Mouse (Mus musculus) megakaryocyte, embryonic 14.5 days (primary cell): ENCODE measurements around the gene Oaz3. TPM values are rescaled to one million over a fixed set of nuclear protein-coding genes. Genes with fewer than 3 reads are reported as not detected.

Experiments used
- H3K27me3 ChIP-seq: replicated peaks from 2 replicates; pipeline ENCODE3; 2012; ENCODE audit warnings: inconsistent platforms
- H3K36me3 ChIP-seq: replicated peaks from 2 replicates; pipeline ENCODE3; 2012; ENCODE audit warnings: low read length, inconsistent platforms, mixed read lengths
- H3K4me1 ChIP-seq: 2 replicates; pipeline ENCODE4 v1.6.1; 2012; ENCODE audit warnings: inconsistent platforms
- H3K4me3 ChIP-seq: replicated peaks from 2 replicates; pipeline ENCODE3; 2012; ENCODE audit warnings: moderate library complexity, mild to moderate bottlenecking, inconsistent platforms
- H3K9me3 ChIP-seq: 2 replicates; pipeline ENCODE4 v1.6.1; 2012; ENCODE audit warnings: inconsistent platforms
- FLI1 ChIP-seq: IDR thresholded peaks from 2 replicates; pipeline ENCODE4 v1.6.1; 2012; ENCODE audit warnings: low read length, inconsistent platforms, mixed read lengths
- GATA1 ChIP-seq: IDR thresholded peaks from 3 replicates; pipeline ENCODE4 v1.6.1; 2012; ENCODE audit warnings: mixed read lengths, low read length, inconsistent platforms, borderline replicate concordance
- polyA plus RNA-seq: library from polyadenylated mRNA; stranded (reverse); fragments of >175 nt; gene quantifications from 2 replicates; pipeline ENCODE4 v1.2.3, GENCODE M21; 2012; ENCODE audit warnings: low replicate concordance; ENCODE audit not compliant: insufficient read depth

Gene Oaz3
- 0.28 and 3.2 TPM in 2 replicates for polyA plus RNA-seq

GRCm38 (mm10) chr3:94443597-94443964, at the start of gene Oaz3:
Gene Oaz3, minus strand, starts transcription at chr3:94443915.
- TF ChIP-seq FLI1, result no peak
- no peak for TF ChIP-seq GATA1
- peak within 1 kb of the TSS; percentile 100 for H3K4me3 ChIP-seq
- peaks cover 20% of the 10 kb centered on the region for H3K4me1 ChIP-seq
- H3K27me3 ChIP-seq, result peaks cover 5% of the 10 kb centered on the region
- no peaks in the 10 kb centered on the region for H3K9me3 ChIP-seq
- H3K36me3 ChIP-seq, result peaks cover 42% of the 10 kb centered on the region

- peaks cover 13% of the 10 kb centered on the region for H3K4me1 ChIP-seq
- H3K36me3 ChIP-seq, result peaks cover 5% of the 10 kb centered on the region
- H3K4me3 ChIP-seq, result no peak overlapping the region
- TF ChIP-seq FLI1 (no peak), GATA1 (no peak)
- H3K27me3 ChIP-seq, result peaks cover 10% of the 10 kb centered on the region
- 0 out of 2 replicates have a peak, but pooled peaks cover 2% of the 10 kb centered on the region for H3K9me3 ChIP-seq
Measured at GRCm38 (mm10) chr3:94487581-94487980, 43.9 kb upstream of the Oaz3 start.

GRCm38 (mm10) chr3:94485922-94486321, 42.2 kb upstream of the Oaz3 start:
- no peak overlapping the region for H3K4me3 ChIP-seq
- TF ChIP-seq GATA1 (no peak), FLI1 (no peak)
- H3K4me1 ChIP-seq, result peaks cover 30% of the 10 kb centered on the region
- H3K9me3 ChIP-seq, result 0 out of 2 replicates have a peak, but pooled peaks cover 2% of the 10 kb centered on the region
- H3K27me3 ChIP-seq, result peaks cover 24% of the 10 kb centered on the region
- no peaks in the 10 kb centered on the region for H3K36me3 ChIP-seq

- H3K4me1 ChIP-seq, result peaks cover 32% of the 10 kb centered on the region
- H3K36me3 ChIP-seq, result no peaks in the 10 kb centered on the region
- H3K9me3 ChIP-seq, result 0 out of 2 replicates have a peak, but pooled peaks cover 2% of the 10 kb centered on the region
- H3K27me3 ChIP-seq, result peaks cover 44% of the 10 kb centered on the region
- no peak overlapping the region for H3K4me3 ChIP-seq
- TF ChIP-seq FLI1 (no peak), GATA1 (no peak)
Measured at GRCm38 (mm10) chr3:94483790-94484439, 40.2 kb upstream of the Oaz3 start.

GRCm38 (mm10) chr3:94482764-94483385, 39.2 kb upstream of the Oaz3 start:
- peaks cover 32% of the 10 kb centered on the region for H3K4me1 ChIP-seq
- no peak overlapping the region for H3K4me3 ChIP-seq
- no peaks in the 10 kb centered on the region for H3K36me3 ChIP-seq
- TF ChIP-seq GATA1 (no peak), FLI1 (no peak)
- 0 out of 2 replicates have a peak, but pooled peaks cover 2% of the 10 kb centered on the region for H3K9me3 ChIP-seq
- H3K27me3 ChIP-seq, result peaks cover 52% of the 10 kb centered on the region

GRCm38 (mm10) chr3:94481429-94481828, 37.7 kb upstream of the Oaz3 start:
- no peak overlapping the region for H3K4me3 ChIP-seq
- no peaks in the 10 kb centered on the region for H3K36me3 ChIP-seq
- H3K4me1 ChIP-seq, result peaks cover 32% of the 10 kb centered on the region
- H3K27me3 ChIP-seq, result peaks cover 58% of the 10 kb centered on the region
- H3K9me3 ChIP-seq, result 0 out of 2 replicates have a peak, but pooled peaks cover 2% of the 10 kb centered on the region
- no peak for TF ChIP-seq FLI1
- no peak for TF ChIP-seq GATA1

- H3K36me3 ChIP-seq, result no peaks in the 10 kb centered on the region
- no peak within 1 kb of the TSS for H3K4me3 ChIP-seq
- H3K4me1 ChIP-seq, result peaks cover 31% of the 10 kb centered on the region
- 0 out of 2 replicates have a peak, but pooled peaks cover 2% of the 10 kb centered on the region for H3K9me3 ChIP-seq
- H3K27me3 ChIP-seq, result peaks cover 63% of the 10 kb centered on the region
- TF ChIP-seq FLI1, result no peak
- TF ChIP-seq GATA1, result no peak
Measured at GRCm38 (mm10) chr3:94480291-94480884, 36.7 kb upstream of the Oaz3 start, which contains the start of gene Riiad1. Gene Riiad1, minus strand, starts transcription at chr3:94480341.

GRCm38 (mm10) chr3:94479564-94479963, 35.8 kb upstream of the Oaz3 start:
- Histone ChIP-seq H3K9me3 (0 out of 2 replicates have a peak, but pooled peaks cover 2% of the 10 kb centered on the region), H3K4me3 (no peak overlapping the region), H3K4me1 (peaks cover 27% of the 10 kb centered on the region), H3K27me3 (peaks cover 65% of the 10 kb centered on the region), H3K36me3 (no peaks in the 10 kb centered on the region)
- TF ChIP-seq FLI1 (no peak), GATA1 (no peak)

- Histone ChIP-seq H3K4me1 (peaks cover 27% of the 10 kb centered on the region), H3K27me3 (peaks cover 68% of the 10 kb centered on the region), H3K36me3 (no peaks in the 10 kb centered on the region), H3K9me3 (no peaks in the 10 kb centered on the region), H3K4me3 (no peak overlapping the region)
- TF ChIP-seq GATA1 (no peak), FLI1 (no peak)
Measured at GRCm38 (mm10) chr3:94478591-94479169, 35.0 kb upstream of the Oaz3 start.

GRCm38 (mm10) chr3:94477981-94478422, 34.3 kb upstream of the Oaz3 start, which contains the start of gene Celf3:
Gene Celf3, plus strand, starts transcription at chr3:94478295.
- Histone ChIP-seq H3K27me3 (peaks cover 72% of the 10 kb centered on the region), H3K4me3 (no peak within 1 kb of the TSS), H3K9me3 (no peaks in the 10 kb centered on the region), H3K4me1 (peaks cover 27% of the 10 kb centered on the region), H3K36me3 (no peaks in the 10 kb centered on the region)
- no peak for TF ChIP-seq GATA1
- TF ChIP-seq FLI1, result no peak
